Mouse (Mus musculus): Measurements from ENCODE around the gene Fam193b. TPM values are rescaled to one million over a fixed set of nuclear protein-coding genes. Genes with fewer than 3 reads are reported as not detected.

The Fam193b gene
- polyA plus RNA-seq, 1 experiment from 2014 or later: 17.1 TPM

DNA sequence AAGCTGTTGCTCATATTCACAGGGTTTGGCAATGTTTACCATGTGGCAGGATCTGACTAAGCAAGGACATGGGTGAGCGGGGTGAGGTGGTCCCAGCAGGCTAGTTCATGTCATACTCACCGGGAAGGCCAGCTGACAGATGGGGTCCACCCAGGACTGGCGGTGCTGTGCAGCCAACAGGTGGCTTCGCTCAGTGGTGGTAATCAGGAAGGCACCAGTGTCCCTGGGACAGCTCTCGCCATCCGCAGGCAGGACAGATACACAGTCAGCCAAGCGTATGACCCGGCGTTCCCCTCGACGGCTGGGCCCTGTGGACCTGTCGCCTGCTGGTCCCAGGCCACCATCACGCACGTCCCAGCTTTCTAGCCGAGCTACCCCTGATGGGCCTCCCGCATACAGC is 43.7 kb downstream of the Fam193b start:
- Histone ChIP-seq H3K4me3 (no peak overlapping the region), H3K36me3 (peaks cover 28% of the 10 kb centered on the region), H3K9ac (no peak overlapping the region), H3K4me2 (no peak overlapping the region), H3K4me1 (replicated peaks) (peaks cover 13% of the 10 kb centered on the region; the same call in 1 of the 2 replicates), H3K27ac (no peak overlapping the region), H3K27me3 (no peaks in the 10 kb centered on the region), H3K9me3 (replicated peaks) (no peaks in the 10 kb centered on the region)
- no peak for ATAC-seq (replicated peaks; ENCODE audit: insufficient number of reproducible peaks, insufficient read depth, low FRiP score, low read depth)
- WGBS: 78% methylated on average over 16 of the region's 16 CpGs

- Histone ChIP-seq H3K36me3 (peaks cover 15% of the 10 kb centered on the region; the same call in 1 of the 2 replicates), H3K27me3 (0 out of 2 replicates have a peak, but pooled peaks cover 1% of the 10 kb centered on the region), H3K9ac (no peak overlapping the region), H3K9me3 (replicated peaks) (no peaks in the 10 kb centered on the region), H3K27ac (no peak overlapping the region), H3K4me1 (replicated peaks) (peaks cover 13% of the 10 kb centered on the region; the same call in 1 of the 2 replicates), H3K4me2 (no peak overlapping the region), H3K4me3 (no peak overlapping the region)
- WGBS: 77% methylated on average over 16 of the region's 16 CpGs
- ATAC-seq (replicated peaks; ENCODE audit: insufficient number of reproducible peaks, insufficient read depth, low FRiP score, low read depth): no peak
These were observed 45.0 kb downstream of the Fam193b start for GRCm38 (mm10) chr13:55525733-55526553.

GRCm38 (mm10) chr13:55523951-55524600 is 46.8 kb downstream of the Fam193b start:
- H3K4me3 ChIP-seq: no peak overlapping the region
- peak overlapping the region; percentile 72 for H3K27ac ChIP-seq
- no peak overlapping the region for H3K4me2 ChIP-seq
- peaks cover 4% of the 10 kb centered on the region; the same call in 1 of the 2 replicates for H3K27me3 ChIP-seq
- ATAC-seq (replicated peaks; ENCODE audit: insufficient number of reproducible peaks, insufficient read depth, low FRiP score, low read depth): no peak
- H3K36me3 ChIP-seq: no peaks in the 10 kb centered on the region
- no peak overlapping the region for H3K9ac ChIP-seq
- H3K4me1 ChIP-seq (replicated peaks): peaks cover 8% of the 10 kb centered on the region; the same call in 1 of the 2 replicates
- WGBS: 89% methylated on average over 23 of the region's 23 CpGs
- no peaks in the 10 kb centered on the region for H3K9me3 ChIP-seq (replicated peaks)

DNA sequence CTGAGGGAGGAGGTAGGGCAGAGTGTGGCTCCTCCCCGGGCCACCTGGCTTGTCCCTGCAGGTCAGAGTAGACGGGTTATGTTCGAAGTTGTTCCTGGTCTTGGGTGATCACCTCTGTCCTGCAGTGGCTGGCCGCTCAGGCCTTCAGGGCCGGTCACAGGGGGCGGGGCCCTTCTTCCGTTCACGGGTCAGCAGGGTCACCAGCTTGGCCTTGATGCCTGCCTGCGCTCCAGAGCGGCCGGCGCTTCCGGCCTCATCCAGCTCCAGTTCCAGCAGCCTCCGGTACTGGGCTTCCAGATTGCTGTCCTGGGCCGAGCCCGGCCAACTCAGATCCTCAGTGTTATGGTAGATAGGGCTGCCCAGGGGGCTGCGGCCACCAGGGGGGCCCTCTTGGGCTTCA is 47.6 kb downstream of the Fam193b start:
- no peak overlapping the region for H3K9ac ChIP-seq
- peak overlapping the region; percentile 72 for H3K27ac ChIP-seq
- no peaks in the 10 kb centered on the region for H3K36me3 ChIP-seq
- H3K9me3 ChIP-seq (replicated peaks): no peaks in the 10 kb centered on the region
- no peak overlapping the region for H3K4me2 ChIP-seq
- H3K27me3 ChIP-seq: peaks cover 4% of the 10 kb centered on the region; the same call in 1 of the 2 replicates
- peak; percentile 62 for ATAC-seq (replicated peaks; ENCODE audit: insufficient number of reproducible peaks, insufficient read depth, low FRiP score, low read depth)
- H3K4me3 ChIP-seq: no peak overlapping the region
- 54% methylated on average over 17 of the region's 17 CpGs for WGBS
- peaks cover 8% of the 10 kb centered on the region; the same call in 1 of the 2 replicates for H3K4me1 ChIP-seq (replicated peaks)

- Histone ChIP-seq H3K4me1 (replicated peaks) (peaks cover 8% of the 10 kb centered on the region; the same call in 1 of the 2 replicates), H3K27me3 (peaks cover 5% of the 10 kb centered on the region; the same call in 1 of the 2 replicates), H3K9me3 (replicated peaks) (no peaks in the 10 kb centered on the region), H3K9ac (no peak overlapping the region), H3K4me3 (no peak overlapping the region), H3K4me2 (no peak overlapping the region), H3K27ac (peak overlapping the region; percentile 72), H3K36me3 (no peaks in the 10 kb centered on the region)
- WGBS: 57% methylated on average over 8 of the region's 8 CpGs
- ATAC-seq (replicated peaks; ENCODE audit: insufficient number of reproducible peaks, insufficient read depth, low FRiP score, low read depth): peak; percentile 40
These were observed 48.2 kb downstream of the Fam193b start for GRCm38 (mm10) chr13:55522730-55523129.

DNA sequence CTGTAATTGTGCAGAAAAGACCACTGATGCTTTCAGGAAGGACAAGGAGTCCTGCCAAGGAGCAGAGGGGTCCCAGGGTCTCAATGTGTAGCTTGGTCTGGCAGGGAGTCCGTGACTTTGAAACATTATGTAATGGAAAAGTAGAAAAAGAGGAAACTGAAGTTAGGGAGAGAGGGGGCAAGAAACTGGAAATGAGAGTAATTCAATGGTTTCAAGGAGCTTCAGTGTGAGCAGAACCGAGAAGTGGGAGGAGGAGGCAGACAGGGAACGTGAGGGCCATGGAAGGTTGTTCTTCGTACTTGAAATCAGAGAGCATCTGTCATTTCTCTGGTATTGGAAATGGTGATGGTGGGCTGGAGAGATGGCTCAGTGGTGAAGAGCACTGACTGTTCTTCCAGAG is 51.3 kb downstream of the Fam193b start:
- Histone ChIP-seq H3K4me2 (no peak overlapping the region), H3K4me1 (replicated peaks) (peaks cover 8% of the 10 kb centered on the region; the same call in 1 of the 2 replicates), H3K4me3 (no peak overlapping the region), H3K9ac (no peak overlapping the region), H3K9me3 (replicated peaks) (no peaks in the 10 kb centered on the region), H3K27ac (no peak overlapping the region), H3K27me3 (peaks cover 20% of the 10 kb centered on the region), H3K36me3 (no peaks in the 10 kb centered on the region)
- 57% methylated on average over 4 of the region's 4 CpGs for WGBS
- no peak for ATAC-seq (replicated peaks; ENCODE audit: insufficient number of reproducible peaks, insufficient read depth, low FRiP score, low read depth)

- no peak for ATAC-seq (replicated peaks; ENCODE audit: insufficient number of reproducible peaks, insufficient read depth, low FRiP score, low read depth)
- no peak overlapping the region for H3K4me2 ChIP-seq
These were observed 54.0 kb downstream of the Fam193b start for GRCm38 (mm10) chr13:55516955-55517354.

DNA sequence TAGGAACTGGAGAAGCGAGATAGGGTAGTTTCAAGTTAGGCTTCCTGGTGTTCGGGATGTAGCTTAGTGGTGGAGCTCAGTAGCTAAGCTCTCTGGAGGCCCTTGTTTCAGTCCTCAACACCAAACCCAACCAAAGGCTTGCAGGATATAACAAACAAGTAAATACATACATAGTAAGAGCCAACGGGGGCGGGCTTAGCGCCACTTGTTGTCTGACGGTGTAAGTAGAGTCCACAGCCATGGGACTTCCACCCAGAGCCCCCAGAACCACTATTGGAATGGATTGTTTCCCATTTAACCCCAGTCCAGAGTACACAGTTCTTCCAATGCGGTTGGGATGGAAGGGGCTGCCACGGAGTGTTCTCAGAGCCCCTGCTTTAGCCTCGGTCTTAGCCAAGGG is 57.1 kb downstream of the Fam193b start:
- H3K4me3 ChIP-seq: peak overlapping the region; percentile 88
- ATAC-seq (replicated peaks; ENCODE audit: insufficient number of reproducible peaks, insufficient read depth, low FRiP score, low read depth): no peak
- 23% methylated on average over 9 of the region's 9 CpGs for WGBS
- no peak overlapping the region for H3K9ac ChIP-seq
- H3K9me3 ChIP-seq (replicated peaks): no peaks in the 10 kb centered on the region
- H3K4me1 ChIP-seq (replicated peaks): peaks cover 42% of the 10 kb centered on the region
- H3K4me2 ChIP-seq: peak overlapping the region; percentile 90
- peaks cover 25% of the 10 kb centered on the region for H3K27me3 ChIP-seq
- H3K27ac ChIP-seq: no peak overlapping the region
- peaks cover 8% of the 10 kb centered on the region for H3K36me3 ChIP-seq

More at GRCm38 (mm10) chr13:55516955-55517354, 54.0 kb downstream of the Fam193b start:
- H3K4me1 ChIP-seq (replicated peaks): peaks cover 11% of the 10 kb centered on the region
- no peak overlapping the region for H3K9ac ChIP-seq
- H3K4me3 ChIP-seq: no peak overlapping the region
- no peaks in the 10 kb centered on the region for H3K36me3 ChIP-seq
- H3K9me3 ChIP-seq (replicated peaks): no peaks in the 10 kb centered on the region
- peaks cover 29% of the 10 kb centered on the region for H3K27me3 ChIP-seq
- 5% methylated on average over 5 of the region's 5 CpGs for WGBS
- no peak overlapping the region for H3K27ac ChIP-seq

DNA sequence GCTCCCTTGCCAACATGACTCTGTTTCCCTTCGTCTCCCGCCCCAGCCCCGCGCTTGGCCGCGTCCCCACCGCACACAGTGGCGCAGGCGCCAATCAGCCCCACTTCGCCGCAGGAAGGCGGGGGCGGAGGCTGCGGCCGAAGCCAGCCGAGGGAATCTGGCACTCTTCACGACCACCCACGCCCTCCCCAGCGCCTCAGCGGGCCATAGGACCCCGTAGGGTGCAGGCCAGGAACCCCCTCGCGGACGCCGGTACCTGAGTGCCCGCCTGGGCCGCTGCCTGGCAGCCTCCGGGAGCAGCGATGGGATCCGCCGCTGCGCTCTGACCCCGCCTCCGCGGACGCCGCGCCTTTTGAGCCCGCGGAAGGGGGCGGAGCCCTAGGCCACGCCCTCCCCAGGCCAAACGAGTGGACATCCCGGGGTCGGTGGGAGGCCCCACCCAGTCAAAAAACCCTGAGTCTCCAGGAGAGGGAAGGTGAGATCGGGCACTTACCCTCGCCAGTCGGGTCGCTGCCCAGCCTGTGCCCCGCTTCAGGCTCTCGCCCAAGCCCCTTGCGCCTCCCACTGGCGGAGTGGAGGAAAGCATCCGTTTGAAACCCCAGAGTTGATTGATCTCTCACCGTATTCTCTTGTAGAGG is 57.7 kb downstream of the Fam193b start, which contains the start of gene Pdlim7:
TSS of gene Pdlim7 (minus strand) at position 566 of the 638 bp plus-strand sequence.
- H3K27me3 ChIP-seq: peaks cover 25% of the 10 kb centered on the region
- under 1% methylated on average over 55 of the region's 55 CpGs for WGBS
- no peaks in the 10 kb centered on the region for H3K9me3 ChIP-seq (replicated peaks)
- ATAC-seq (replicated peaks; ENCODE audit: insufficient number of reproducible peaks, insufficient read depth, low FRiP score, low read depth): peak; percentile 54
- peaks cover 48% of the 10 kb centered on the region for H3K4me1 ChIP-seq (replicated peaks)
- H3K4me2 ChIP-seq: peak within 1 kb of the TSS; percentile 90
- peaks cover 14% of the 10 kb centered on the region for H3K36me3 ChIP-seq
- H3K4me3 ChIP-seq: peak within 1 kb of the TSS; percentile 88
- H3K9ac ChIP-seq: peak within 1 kb of the TSS; percentile 96
- H3K27ac ChIP-seq: peak within 1 kb of the TSS; percentile 97

DNA sequence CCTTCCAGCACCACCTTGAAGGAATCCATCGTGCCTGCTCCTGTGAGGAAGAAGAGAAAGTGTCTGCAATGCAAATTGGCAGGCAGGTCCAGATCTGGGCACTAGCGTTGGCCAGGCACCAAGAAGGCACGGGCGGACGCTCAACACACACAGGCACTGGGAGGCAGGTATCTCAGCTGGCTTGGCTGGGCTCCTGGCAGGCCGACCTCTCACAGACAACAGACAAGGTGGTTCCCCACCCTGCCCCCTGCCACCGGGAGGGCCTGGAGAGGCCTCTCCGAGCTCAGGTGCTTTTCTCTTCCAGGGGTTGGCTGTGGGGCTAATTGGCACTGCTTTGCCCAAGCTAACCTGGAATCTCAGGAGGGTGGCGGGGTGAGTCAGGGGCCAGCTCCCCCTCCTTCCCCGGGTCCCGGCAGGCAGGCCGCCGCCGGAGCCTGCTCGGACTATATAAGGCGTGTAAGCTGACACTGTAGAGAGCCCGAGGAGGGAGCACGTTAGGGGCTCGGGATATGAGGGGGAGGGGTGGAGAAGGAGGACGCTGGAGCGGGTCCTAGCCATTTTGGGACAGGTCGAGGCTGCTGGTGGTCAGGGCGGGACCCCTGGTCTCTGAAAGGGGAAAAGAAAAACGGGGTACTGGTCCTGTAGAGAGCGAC is 58.4 kb downstream of the Fam193b start:
- peak overlapping the region; percentile 90 for H3K4me2 ChIP-seq
- peaks cover 53% of the 10 kb centered on the region for H3K4me1 ChIP-seq (replicated peaks)
- peak overlapping the region; percentile 96 for H3K9ac ChIP-seq
- ATAC-seq (replicated peaks; ENCODE audit: insufficient number of reproducible peaks, insufficient read depth, low FRiP score, low read depth): peak; percentile 58
- peaks cover 22% of the 10 kb centered on the region for H3K27me3 ChIP-seq
- under 1% methylated on average over 25 of the region's 25 CpGs for whole genome bisulfite sequencing
- H3K36me3 ChIP-seq: peaks cover 20% of the 10 kb centered on the region
- H3K9me3 ChIP-seq (replicated peaks): no peaks in the 10 kb centered on the region
- H3K27ac ChIP-seq: peak overlapping the region; percentile 97
- H3K4me3 ChIP-seq: peak overlapping the region; percentile 88

Data from heart, embryonic 15.5 days (tissue).